Mouse (Mus musculus) retina, postnatal 7 days (tissue): ENCODE data around the gene Calm3.

Experiments
- DNase-seq: peaks from one replicate; pipeline ENCODE4 v3.0.0-alpha.2; 2012; ENCODE audit warnings: low read depth, low spot score

Gene Calm3

GRCm38 (mm10) chr7:16940292-16940691 lies 16.4 kb upstream of the Calm3 start:
- DNase-seq = no peak

DNA sequence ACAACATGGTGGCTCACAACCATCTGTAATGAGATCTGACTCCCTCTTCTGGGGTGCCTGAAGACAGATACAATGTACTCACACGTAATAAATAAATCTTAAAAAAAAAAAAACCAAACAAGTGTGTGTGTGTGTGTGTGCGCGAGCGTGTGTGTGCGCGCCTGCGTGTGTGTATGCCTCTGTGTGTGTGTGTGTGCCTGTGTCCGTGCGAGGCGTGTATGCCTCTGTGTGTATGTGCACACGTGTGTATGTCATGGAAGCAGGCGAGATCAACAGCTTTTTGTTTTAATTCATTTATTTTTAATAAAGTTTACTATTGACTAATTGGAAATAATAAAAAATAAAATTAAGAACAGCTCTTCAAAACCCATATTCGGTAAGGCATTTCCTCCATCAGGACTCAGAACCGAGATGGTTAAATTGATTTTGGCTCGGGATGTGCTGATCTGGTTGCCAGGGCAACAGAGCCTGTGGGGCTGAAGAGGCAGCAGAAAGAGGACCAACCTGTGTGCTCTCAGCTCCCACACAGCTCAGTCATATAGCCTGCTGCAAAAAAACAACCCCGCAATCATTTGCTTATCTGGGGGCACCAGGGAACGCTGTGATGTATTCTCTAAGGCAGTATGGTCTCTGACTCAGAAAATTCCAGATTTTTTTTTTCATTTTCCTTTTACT lies 14.3 kb upstream of the Calm3 start:
- DNase-seq = no peak

GRCm38 (mm10) chr7:16937312-16937711 lies 13.4 kb upstream of the Calm3 start:
- no peak for DNase-seq

DNA sequence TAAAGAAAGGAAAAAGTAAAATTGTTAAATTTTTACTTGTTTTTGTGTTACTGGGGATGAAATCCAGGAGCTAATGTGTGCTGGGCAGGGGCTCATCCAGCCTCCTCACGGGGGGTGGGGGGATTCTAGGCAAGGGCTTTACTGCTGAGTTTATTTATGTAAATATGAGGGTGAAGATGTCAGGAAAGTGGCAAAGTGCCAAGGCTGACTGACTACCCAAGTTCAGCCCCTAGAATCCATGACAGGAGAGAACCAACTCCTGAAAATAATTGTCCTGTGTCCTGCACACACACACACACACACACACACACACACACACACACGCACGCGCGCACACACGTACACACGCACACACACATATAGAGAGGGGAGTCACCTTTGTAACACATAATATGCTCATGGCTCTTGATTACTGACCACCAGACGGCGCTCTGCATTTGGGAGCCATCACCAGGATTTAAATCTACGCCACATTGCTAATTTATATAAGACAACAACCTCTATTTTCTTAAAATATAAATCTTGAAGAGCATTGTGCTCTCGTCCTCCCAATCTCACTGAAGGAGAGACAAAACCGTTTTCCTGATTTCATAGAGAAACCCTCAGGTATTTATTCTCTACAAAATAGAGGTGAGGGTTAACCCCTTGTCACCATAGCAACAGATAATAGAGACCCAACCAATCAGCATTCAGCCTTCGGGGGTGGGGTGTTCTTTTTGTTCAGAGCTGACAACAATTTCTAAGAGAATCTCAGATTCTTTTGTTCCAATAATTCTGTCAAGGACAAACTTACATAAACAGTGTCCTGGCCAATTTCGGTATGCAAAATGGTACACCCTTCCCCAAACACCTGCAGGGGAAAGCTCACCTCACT lies 9.0 kb upstream of the Calm3 start:
- DNase-seq = peak; percentile 57

- DNase-seq = peak; percentile 88
These were observed 8.2 kb upstream of the Calm3 start for GRCm38 (mm10) chr7:16931968-16932627.

- peak; percentile 57 for DNase-seq
These were observed 6.9 kb upstream of the Calm3 start for GRCm38 (mm10) chr7:16930850-16931249.

- DNase-seq = no peak
These were observed 4.4 kb upstream of the Calm3 start for GRCm38 (mm10) chr7:16928341-16928740.

DNA sequence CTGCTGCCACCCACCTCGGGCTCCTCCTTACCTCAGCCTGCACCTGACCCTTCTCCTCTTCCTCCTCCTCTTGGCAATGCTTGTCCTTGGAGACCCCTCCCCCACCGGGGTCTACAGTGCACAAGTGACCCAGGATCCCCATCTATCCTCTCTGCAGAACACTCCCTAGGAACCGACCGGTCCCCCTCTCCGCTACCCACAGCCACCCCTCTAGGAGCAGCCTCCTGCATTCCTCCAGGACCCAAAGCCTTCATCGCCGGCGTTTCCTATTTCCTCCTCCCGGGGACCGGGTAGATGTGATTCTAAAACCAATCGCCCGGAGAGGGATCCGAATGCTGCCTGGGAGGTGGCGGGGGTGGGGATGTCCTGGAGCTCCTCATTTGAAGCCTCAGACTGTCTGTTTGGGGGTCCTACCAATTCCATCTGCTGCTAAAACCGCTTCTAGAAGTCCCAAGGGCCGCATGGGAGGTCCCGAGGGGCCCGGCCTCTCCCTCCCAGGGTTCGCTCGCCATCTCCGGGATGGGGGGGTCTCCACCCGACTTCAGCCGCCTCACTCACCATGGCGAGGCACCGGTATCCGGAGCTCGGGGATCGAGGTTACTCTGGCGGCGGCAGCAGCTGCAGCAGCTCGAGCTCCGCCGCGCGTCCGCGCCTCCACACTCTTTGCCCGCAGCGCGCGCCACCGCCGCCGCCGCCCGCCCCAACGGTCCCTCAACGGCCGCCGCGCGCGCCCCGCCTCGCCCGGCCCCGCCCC lies 454 bp downstream of the Calm3 start:
- no peak for DNase-seq

DNA sequence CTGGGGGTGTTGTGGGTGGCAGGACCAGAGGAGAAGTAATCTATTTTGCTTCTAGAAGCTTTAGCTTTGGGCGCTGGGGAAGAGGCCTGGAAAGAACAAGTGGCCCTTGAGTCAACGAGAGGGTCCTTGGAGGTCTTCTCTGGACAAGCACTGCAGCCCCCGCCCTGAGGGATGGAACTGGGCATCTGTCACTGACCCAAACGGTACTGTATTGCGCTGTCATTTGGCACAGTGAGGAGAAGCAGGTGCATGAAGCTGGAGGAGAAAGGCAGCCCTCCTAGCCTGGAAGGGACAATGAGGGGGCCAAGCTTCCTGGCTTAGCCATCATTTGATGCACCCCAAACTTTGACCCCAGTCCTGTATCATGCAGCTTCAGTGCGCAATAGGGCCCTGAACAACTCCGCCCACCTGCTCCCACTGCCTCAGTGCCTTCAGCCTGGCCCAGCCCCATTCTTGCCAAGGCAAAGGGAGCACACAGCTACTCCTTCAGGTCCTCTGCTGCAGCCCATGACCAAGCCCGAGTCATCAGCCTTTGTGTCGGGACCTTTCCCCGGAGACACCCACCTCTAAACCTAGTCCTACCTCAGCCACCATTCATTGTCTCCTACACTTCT lies 1.4 kb downstream of the Calm3 start:
- no peak for DNase-seq

DNA sequence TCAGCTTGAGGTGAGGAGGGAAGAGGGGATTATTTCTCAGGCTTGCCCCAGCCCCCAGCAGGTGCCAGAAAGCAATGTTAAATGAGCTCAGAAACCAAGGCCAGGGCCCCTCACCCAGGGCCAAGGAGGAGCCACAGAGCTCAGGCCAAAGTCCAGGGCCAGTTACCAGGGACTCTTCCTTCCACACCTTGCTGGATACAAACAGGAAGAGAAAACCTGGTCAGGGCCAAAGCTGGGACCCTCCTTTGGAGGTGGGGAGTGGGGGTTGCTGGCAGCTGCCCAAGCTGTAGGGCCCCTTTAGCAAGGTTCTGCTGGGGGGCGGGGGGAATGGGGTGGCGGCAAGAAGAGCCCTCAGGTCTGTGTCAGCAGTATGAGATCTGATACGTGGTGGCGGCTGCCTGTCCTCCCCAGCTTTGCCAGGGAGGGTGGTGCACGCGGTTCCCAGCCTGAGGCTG lies 2.0 kb downstream of the Calm3 start:
- DNase-seq = no peak

DNA sequence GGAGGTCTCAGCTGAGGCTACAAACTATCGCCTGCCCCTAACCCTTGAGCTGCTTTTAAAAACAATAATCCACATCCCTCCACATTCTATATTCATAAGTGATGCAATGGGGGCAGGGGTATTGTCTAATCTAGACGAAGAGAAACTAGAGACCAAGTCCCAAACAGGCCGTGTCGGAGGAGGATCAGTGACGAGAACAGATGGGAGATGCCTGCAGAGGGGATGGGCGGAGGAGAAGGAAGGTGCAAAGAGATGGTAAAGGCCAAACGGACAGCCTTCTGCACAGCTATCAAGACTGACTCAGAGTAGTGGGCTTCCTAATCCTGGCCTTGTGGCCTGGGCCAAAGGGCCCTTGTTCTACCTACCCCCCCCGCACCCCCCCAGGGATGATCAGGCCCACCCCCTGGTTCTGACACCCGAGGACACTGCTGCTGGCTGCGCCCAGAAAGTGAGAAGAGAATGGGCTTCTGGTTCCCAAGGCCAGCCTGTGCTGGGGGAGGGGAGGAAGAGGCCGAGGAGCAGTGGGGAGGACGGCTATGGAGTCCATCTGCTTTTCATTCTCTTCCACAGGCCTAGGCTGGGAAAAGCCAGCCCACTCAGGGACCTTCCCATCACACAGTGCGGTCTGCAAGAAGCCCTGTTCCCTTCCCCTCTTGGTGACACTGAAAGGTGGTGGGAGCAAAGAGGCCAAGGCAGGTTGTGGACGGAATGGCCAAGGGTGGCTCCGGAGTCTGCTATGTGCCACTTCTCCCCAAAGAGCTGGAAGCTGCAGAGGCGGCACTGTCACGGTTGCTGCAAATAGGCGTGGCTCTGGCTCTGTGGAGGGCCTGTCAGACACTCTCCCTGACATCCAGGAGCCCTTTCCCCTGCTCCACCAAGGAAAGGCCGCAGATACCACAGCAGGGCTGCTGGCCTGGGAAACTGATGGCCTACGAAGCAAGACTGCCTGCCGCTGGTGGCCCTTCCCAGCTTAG lies 2.8 kb downstream of the Calm3 start:
- no peak for DNase-seq

DNA sequence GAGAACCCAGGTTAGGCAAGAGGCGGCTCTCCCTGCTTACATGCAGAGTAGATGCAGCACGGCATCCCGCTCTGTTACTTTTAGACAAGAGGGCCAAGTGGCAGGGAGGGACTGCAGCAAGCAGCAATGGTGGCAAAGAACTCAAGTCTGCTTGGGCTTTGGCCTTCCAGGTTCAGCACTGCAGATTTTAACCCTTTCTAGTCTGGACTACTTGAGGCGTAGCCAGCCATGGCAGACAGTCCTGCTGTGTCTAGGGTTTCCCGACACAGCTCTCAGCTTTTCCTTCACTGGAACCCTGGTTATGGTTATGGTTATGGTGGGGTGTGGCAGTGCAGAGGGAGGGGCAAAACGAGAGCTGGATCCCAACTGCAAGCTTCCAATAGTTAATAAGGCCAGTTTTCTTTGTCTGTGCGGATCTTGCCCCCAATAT lies 3.7 kb downstream of the Calm3 start:
- DNase-seq = no peak

DNA sequence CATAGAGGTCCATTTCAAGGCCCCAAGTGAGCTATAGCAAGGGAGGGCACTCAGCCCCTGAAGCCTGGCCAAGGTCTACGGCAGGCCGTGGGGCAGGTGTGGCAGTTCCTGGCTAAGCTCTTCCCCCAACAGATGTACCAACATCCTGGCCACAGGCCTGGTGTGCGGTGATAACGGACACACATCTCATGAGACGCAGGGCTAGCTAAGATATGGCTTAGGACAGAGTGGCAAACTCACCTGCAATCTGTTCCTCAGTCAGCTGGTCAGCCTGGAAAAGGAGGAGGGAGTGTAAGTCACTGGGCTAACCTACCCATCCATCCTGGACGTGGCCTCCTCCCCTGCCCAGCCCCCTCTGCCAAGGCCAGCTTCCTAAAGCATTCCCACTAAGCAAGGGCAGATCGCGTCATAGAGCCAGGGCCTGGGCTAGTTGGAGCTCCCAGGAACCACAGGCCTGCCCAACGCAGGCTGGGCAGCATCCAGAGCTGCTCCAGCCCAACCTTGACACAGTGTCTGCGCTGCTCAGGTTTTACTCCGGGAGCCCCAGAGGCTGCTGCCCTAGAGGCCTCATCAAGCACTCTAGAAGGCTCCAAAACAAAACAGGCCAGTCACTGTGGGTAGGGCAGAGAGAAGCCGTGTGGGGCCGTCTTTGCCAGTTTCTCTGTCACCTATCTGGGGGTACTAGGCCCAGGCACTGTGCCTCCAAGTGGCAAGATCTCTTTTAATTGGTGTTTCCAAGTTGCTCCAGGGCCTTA lies 4.3 kb downstream of the Calm3 start:
- no peak for DNase-seq

DNA sequence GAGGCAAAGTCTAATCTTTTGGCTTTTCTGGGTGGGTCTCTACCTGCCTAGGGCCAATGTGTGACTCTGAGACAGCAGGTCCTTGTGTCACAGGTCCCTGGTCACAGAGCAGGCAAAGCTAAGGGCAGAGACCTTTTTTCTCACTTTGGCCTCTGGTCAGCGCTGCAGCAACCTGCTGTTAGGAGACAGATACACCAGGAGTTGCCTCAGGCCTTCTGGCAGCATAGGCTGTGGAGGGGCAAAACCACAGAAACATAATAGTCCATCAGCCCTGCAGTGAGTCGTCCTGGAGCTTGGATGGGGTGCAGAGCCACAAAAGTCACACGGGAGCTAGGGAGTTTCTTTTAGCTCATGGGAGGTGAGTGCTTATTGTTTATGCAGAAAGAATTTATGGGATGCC lies 5.2 kb downstream of the Calm3 start:
- DNase-seq = no peak

DNA sequence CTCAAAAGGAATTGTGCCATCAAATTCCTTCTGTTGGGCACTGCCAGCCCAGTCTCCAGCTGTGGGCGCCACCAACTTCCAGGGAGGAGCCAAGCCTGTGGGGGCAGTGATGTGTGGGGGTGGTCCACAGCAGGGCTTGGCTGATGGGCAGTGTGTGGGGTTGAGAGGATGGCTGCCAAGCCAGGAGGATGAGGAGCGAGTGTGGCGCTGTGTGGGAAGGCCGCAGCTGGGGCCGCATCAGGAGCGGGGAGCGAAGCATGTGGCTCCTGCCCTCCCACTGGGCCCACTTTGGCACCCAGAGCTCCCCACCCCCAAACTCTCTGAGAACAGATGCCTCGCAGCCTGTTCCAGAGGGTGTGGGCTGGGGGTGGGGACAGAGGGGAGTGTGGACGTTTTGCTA lies 5.9 kb downstream of the Calm3 start:
- no peak for DNase-seq

DNA sequence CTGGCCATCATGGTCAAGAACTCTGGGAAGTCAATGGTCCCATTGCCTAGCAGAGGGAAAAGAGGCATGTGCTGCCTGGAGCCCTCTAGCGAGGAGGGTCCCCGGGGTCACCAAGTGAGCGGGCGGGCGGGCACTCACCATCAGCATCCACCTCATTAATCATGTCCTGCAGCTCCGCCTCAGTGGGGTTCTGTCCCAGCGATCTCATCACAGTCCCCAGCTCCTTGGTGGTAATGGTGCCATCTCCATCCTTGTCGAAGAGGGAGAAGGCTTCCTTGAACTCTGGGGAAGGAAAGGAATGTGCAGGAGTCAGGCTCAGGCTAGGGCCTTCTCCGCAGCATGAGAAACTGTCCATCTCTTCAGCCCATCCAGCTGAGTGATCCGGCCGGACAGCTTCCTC lies 6.5 kb downstream of the Calm3 start:
- DNase-seq = no peak

DNA sequence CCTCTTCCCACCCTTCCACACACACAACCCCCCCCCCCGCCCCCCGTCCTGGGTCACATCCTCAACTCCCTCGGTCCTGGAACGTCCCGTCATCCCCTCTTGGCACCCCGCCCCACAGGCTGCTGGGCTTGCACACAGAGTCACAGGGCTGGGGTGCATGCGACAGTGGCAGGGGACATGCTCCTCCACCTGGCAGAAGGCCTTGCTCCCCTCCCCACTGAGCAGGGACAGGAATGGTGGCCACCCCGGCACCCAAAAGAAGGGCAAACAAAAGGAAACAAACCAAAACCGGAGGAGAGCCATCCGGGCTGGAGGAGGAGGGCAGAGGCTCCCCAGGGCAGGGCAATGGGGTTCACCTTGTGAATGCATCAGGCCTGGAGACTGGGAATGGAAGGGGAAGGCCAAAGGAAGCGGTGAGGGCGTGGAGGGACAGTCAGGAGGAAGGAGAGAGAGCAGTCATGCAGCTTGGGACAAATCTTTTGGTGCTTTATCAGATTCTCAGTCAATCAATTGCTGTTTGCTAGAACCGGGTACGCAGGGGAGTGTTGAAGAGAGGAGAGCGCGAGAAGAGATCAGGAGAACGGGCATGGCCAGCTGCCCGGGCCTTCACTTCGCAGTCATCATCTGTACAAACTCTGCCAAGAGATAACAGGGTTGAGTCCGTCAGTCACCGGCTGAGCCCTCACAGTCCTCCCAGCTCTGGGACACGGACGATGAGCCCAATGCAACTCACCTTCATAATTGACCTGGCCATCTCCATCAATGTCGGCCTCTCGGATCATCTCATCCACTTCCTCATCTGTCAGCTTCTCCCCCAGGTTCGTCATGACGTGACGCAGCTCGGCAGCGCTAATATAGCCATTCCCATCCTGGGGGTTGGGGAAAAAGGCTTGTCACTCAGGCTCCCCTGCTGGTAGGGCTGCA lies 7.3 kb downstream of the Calm3 start:
- no peak for DNase-seq
